Comparison of ENCODE assay signal across 8 mouse cellular contexts in the genomic region with DNA sequence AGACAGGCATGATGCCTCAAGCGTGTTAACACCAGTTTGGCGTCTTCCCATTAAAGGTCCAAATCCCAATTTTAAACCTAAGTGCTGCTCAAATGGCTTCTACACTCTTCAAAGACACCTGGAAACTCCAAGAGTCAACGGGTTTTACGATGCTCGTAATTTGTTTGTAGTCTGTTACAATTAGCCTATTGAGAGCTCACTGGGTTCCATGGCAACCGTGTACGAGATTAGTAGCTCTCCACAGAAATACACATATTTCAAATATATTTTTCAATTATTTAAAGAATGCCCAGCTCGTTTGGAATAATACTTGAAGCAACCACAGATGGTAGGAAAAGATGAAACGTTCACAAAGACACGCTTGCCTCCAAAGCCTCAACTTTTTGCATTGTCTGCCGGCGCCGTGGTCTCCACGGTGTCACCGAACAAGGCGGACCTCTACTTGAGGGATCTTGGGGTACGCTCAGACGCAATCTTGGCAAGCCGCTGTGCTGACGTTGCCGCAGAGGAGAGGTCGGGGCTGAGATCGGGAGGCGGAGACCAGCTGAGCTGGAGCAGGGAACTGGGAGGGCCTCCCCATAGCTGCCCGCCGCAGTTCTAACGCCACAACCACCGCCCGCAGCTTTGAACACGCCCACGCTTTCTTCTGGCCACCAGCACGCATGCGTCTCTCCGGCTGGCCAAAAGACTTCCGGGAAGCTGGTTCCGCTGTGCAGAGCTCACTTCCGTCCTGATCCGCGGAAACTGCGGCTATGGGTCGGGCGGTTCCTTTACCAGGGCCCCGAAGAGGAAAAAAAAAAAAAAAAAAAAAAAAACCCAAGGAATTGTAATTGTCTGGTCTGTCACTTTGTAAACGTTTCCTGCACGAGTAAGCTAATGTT. TPM values are rescaled to one million over a fixed set of nuclear protein-coding genes. Genes with fewer than 3 reads are reported as not detected.
DNase-seq lines count a peak whose midpoint lies in the region; ATAC-seq and TF ChIP-seq lines count a peak whose summit lies in the region.

No protein-coding gene starts in this region.

- H3K4me2 ChIP-seq in forebrain, postnatal 0 days (ENCODE audit: low read depth), result peak overlapping the region; percentile 72
- peak overlapping the region; percentile 64 for H3K4me2 ChIP-seq in lung, embryonic 15.5 days

- H3K27me3 ChIP-seq in MEL (ENCODE audit: control insufficient read depth in 1 of 2, insufficient read depth in 2 of 2, low read length in 2 of 2), result peaks cover 0 to 1% of the 10 kb centered on the region in 2 experiments; a peak in 2 of 4 replicates
- H3K27me3 ChIP-seq in cerebellum, adult 2 months (ENCODE audit: control insufficient read depth, insufficient read depth, low read length), result no peaks in the 10 kb centered on the region
- no peaks in the 10 kb centered on the region for H3K27me3 ChIP-seq in forebrain, postnatal 0 days (ENCODE audit: insufficient read depth, low read length)
- H3K27me3 ChIP-seq in lung, embryonic 15.5 days, result no peaks in the 10 kb centered on the region

- H3K79me2 ChIP-seq in MEL (ENCODE audit: control insufficient read depth, insufficient read depth, low read length, poor library complexity), result peaks cover 35% of the 10 kb centered on the region

- peak; percentile 98 for DNase-seq in MEL (ENCODE audit: low read depth, low spot score)
- peak; percentile 94 to 96 for DNase-seq in cerebellum, adult 2 months
- DNase-seq in forebrain, postnatal 0 days, result peak; percentile 97
- peak; percentile 96 for DNase-seq in heart, postnatal 4 days
- peak; percentile 92 to 95 for DNase-seq in layer of hippocampus, adult 8-10 months (ENCODE audit: low spot score in 2 of 2)
- peak; percentile 94 for DNase-seq in ovary, adult 18-20 months (ENCODE audit: low spot score)
- DNase-seq in thymus, postnatal 0 days (ENCODE audit: low spot score), result peak; percentile 91

- peak overlapping the region; percentile 97 for H3K27ac ChIP-seq in MEL (ENCODE audit: control insufficient read depth, low read depth, low read length)
- H3K27ac ChIP-seq in cerebellum, adult 2 months (ENCODE audit: insufficient read depth, low read length), result peak overlapping the region; percentile 6; the same call in 1 of the 2 replicates
- H3K27ac ChIP-seq in forebrain, postnatal 0 days (ENCODE audit: low read depth, low read length), result peak overlapping the region; percentile 92
- peak overlapping the region; percentile 98 for H3K27ac ChIP-seq in lung, embryonic 15.5 days

- H3K36me3 ChIP-seq in MEL (ENCODE audit: control insufficient read depth in 1 of 2, insufficient read depth in 2 of 2, low read length in 2 of 2), result peaks cover 0 to 16% of the 10 kb centered on the region in 2 experiments; a peak in 2 of 4 replicates
- no peaks in the 10 kb centered on the region for H3K36me3 ChIP-seq in forebrain, postnatal 0 days (ENCODE audit: insufficient read depth)
- no peaks in the 10 kb centered on the region for H3K36me3 ChIP-seq in lung, embryonic 15.5 days

- TF ChIP-seq RAD21 in MEL (IDR thresholded peaks at IDR 0.05; ENCODE audit: low read depth, low read length), result no peak

- peaks cover 0 to 7% of the 10 kb centered on the region in 2 experiments; a peak in 3 of 4 replicates for H3K4me1 ChIP-seq in MEL (ENCODE audit: control insufficient read depth in 1 of 2, insufficient read depth in 2 of 2, low read length in 2 of 2)
- H3K4me1 ChIP-seq in cerebellum, adult 2 months (ENCODE audit: control insufficient read depth, insufficient read depth, low read length), result peaks cover 3% of the 10 kb centered on the region; the same call in 1 of the 2 replicates
- H3K4me1 ChIP-seq in forebrain, postnatal 0 days (ENCODE audit: insufficient read depth), result peaks cover 12% of the 10 kb centered on the region
- peaks cover 22% of the 10 kb centered on the region for H3K4me1 ChIP-seq in lung, embryonic 15.5 days

- TF ChIP-seq POLR2A in MEL (IDR thresholded peaks at IDR 0.05; ENCODE audit: control insufficient read depth in 1 of 2, insufficient read depth in 1 of 2, low read depth in 1 of 2, low read length in 2 of 2, poor library complexity in 1 of 2), result peak; percentile 61 to 73; a peak in 3 of 4 replicates
- peak; percentile 78; the same call in 1 of the 2 replicates for TF ChIP-seq POLR2A in cerebellum, adult 2 months (IDR thresholded peaks at IDR 0.05; ENCODE audit: borderline replicate concordance, insufficient read depth, low read length)

- 1% methylated on average over 45 of the region's 45 CpGs for WGBS in cerebellum, adult 2 months
- 2% methylated on average over 45 of the region's 45 CpGs for WGBS in forebrain, postnatal 0 days
- WGBS in lung, embryonic 15.5 days, result 3% methylated on average over 45 of the region's 45 CpGs

- 0 out of 4 replicates have a peak, but pooled peaks have one; percentile 21 to 22 for TF ChIP-seq EP300 in MEL (IDR thresholded peaks at IDR 0.05; ENCODE audit: low read depth in 1 of 2, low read length in 2 of 2)

- no peaks in the 10 kb centered on the region for H3K9me3 ChIP-seq in MEL (replicated peaks; ENCODE audit: insufficient read depth, low read length)
- H3K9me3 ChIP-seq in forebrain, postnatal 0 days (ENCODE audit: low read length), result no peaks in the 10 kb centered on the region
- H3K9me3 ChIP-seq in lung, embryonic 15.5 days, result no peaks in the 10 kb centered on the region

- TF ChIP-seq CTCF in MEL (IDR thresholded peaks at IDR 0.05 in 2 of 3, conservative IDR thresholded peaks at IDR 0.05 in 1 of 3; ENCODE audit: control insufficient read depth in 1 of 3, insufficient read depth in 1 of 3, low read depth in 2 of 3, low read length in 3 of 3, poor library complexity in 1 of 3, severe bottlenecking in 1 of 3), result no peak
- TF ChIP-seq CTCF in cerebellum, adult 2 months (IDR thresholded peaks at IDR 0.05; ENCODE audit: borderline replicate concordance, insufficient read depth, low read depth, low read length), result no peak
- TF ChIP-seq CTCF in forebrain, postnatal 0 days (IDR thresholded peaks at IDR 0.05; ENCODE audit: low read depth), result no peak

- peak overlapping the region; percentile 87 to 89 for H3K4me3 ChIP-seq in MEL (ENCODE audit: control insufficient read depth in 1 of 2, insufficient read depth in 1 of 2, low read depth in 2 of 2, low read length in 2 of 2)
- H3K4me3 ChIP-seq in cerebellum, adult 2 months (replicated peaks; ENCODE audit: insufficient read depth, low read depth, low read length), result peak overlapping the region; percentile 62
- H3K4me3 ChIP-seq in forebrain, postnatal 0 days (ENCODE audit: low read depth, low read length), result peak overlapping the region; percentile 80
- peak overlapping the region; percentile 97 for H3K4me3 ChIP-seq in lung, embryonic 15.5 days

- peak; percentile 94 for ATAC-seq in forebrain, postnatal 0 days
- ATAC-seq in lung, embryonic 15.5 days (ENCODE audit: borderline replicate concordance, extremely low read depth, low FRiP score, low TSS enrichment), result peak; percentile 95

- peak overlapping the region; percentile 66 for H3K9ac ChIP-seq in MEL (ENCODE audit: control insufficient read depth, low read depth, low read length, poor library complexity, severe bottlenecking)
- H3K9ac ChIP-seq in forebrain, postnatal 0 days, result peak overlapping the region; percentile 77
- H3K9ac ChIP-seq in lung, embryonic 15.5 days, result peak overlapping the region; percentile 47

TF ChIP-seq in MEL, 35 proteins besides CTCF, POLR2A, EP300 and RAD21 (continues in another document):
- TF ChIP-seq HCFC1 (IDR thresholded peaks at IDR 0.05; ENCODE audit: low read depth, low read length) (peak; percentile 88), ETS1 (IDR thresholded peaks at IDR 0.05; ENCODE audit: low read depth, low read length) (peak; percentile 67), MAZ (IDR thresholded peaks at IDR 0.05; ENCODE audit: low read depth, low read length) (no peak), CHD2 (IDR thresholded peaks at IDR 0.05; ENCODE audit: low read length) (no peak), USF1 (IDR thresholded peaks at IDR 0.05; ENCODE audit: low read depth, low read length) (no peak), RCOR1 (IDR thresholded peaks at IDR 0.05; ENCODE audit: low read depth, low read length) (no peak; the same call in 1 of the 2 replicates)

RNA-seq across cellular contexts. Expression of a gene that starts 1.1 kb away (rescaled TPM):
- 66.6 and 74.9 TPM in 2 replicates for total RNA-seq in MEL (2012; rRNA removed)
- polyA plus RNA-seq in MEL (2012; ENCODE audit: insufficient read depth in 1 of 2, insufficient read length in 2 of 2, low read depth in 1 of 2, low replicate concordance in 2 of 2, missing spikeins in 1 of 2), result 10 to 100 TPM in 1 of 2 experiments, not detected in 1; 88.6 TPM
- polyA plus RNA-seq in cerebellum, adult 2 months (2012; rRNA removed), result 100 and 112 TPM in 2 replicates
- total RNA-seq in forebrain, postnatal 0 days (2014; rRNA removed), result 46.9 and 52.7 TPM in 2 replicates
- polyA plus RNA-seq in forebrain, postnatal 0 days (2015; fragmentation: Nextera tagmentation; extraction: Ambion mirVana), result 40.9 and 45.7 TPM in 2 replicates
- 10 to 100 TPM; 49.3 to 51.7 TPM for total RNA-seq in heart, postnatal 4 days (2021)
- 100 to 1,000 TPM in 1 of 4 experiments, 10 to 100 TPM in 3; 79.9 to 103 (median 87.0) TPM for total RNA-seq in layer of hippocampus, adult 8-10 months (2022)
- polyA plus RNA-seq in lung, embryonic 15.5 days (2015; fragmentation: Nextera tagmentation; extraction: Ambion mirVana), result 61.7 and 66.1 TPM in 2 replicates
- 102 and 108 TPM in 2 replicates for polyA plus RNA-seq in thymus, postnatal 0 days (2015; fragmentation: Nextera tagmentation; extraction: Ambion mirVana)

RNA-seq across cellular contexts. Expression of a gene that starts 50.1 kb away (rescaled TPM):
- total RNA-seq in MEL (2012; rRNA removed), result not detected in 2 replicates
- not detected for polyA plus RNA-seq in MEL (2012; ENCODE audit: insufficient read depth in 1 of 2, insufficient read length in 2 of 2, low read depth in 1 of 2, low replicate concordance in 2 of 2, missing spikeins in 1 of 2)
- polyA plus RNA-seq in cerebellum, adult 2 months (2012; rRNA removed), result 0.84 and 1.1 TPM in 2 replicates
- total RNA-seq in forebrain, postnatal 0 days (2014; rRNA removed), result 0.43 and 0.62 TPM in 2 replicates
- 0.55 and 1.0 TPM in 2 replicates for polyA plus RNA-seq in forebrain, postnatal 0 days (2015; fragmentation: Nextera tagmentation; extraction: Ambion mirVana)
- under 1 TPM; 0.56 to 0.76 TPM for total RNA-seq in heart, postnatal 4 days (2021)
- total RNA-seq in layer of hippocampus, adult 8-10 months (2022), result 1 to 10 TPM in 2 of 4 experiments, under 1 TPM in 2; 0.75 to 1.4 (median 1.1) TPM
- polyA plus RNA-seq in lung, embryonic 15.5 days (2015; fragmentation: Nextera tagmentation; extraction: Ambion mirVana), result 1.3 and 1.5 TPM in 2 replicates
- 0.24 and 0.36 TPM in 2 replicates for polyA plus RNA-seq in thymus, postnatal 0 days (2015; fragmentation: Nextera tagmentation; extraction: Ambion mirVana)

RNA-seq across cellular contexts. Expression of a gene that starts 50.2 kb away (rescaled TPM):
- total RNA-seq in MEL (2012; rRNA removed), result not detected in 2 replicates
- not detected for polyA plus RNA-seq in MEL (2012; ENCODE audit: insufficient read depth in 1 of 2, insufficient read length in 2 of 2, low read depth in 1 of 2, low replicate concordance in 2 of 2, missing spikeins in 1 of 2)
- not detected in 2 replicates for polyA plus RNA-seq in cerebellum, adult 2 months (2012; rRNA removed)
- total RNA-seq in forebrain, postnatal 0 days (2014; rRNA removed), result not detected in 2 replicates
- not detected in 2 replicates for polyA plus RNA-seq in forebrain, postnatal 0 days (2015; fragmentation: Nextera tagmentation; extraction: Ambion mirVana)
- not detected for total RNA-seq in heart, postnatal 4 days (2021)
- not detected for total RNA-seq in layer of hippocampus, adult 8-10 months (2022)
- polyA plus RNA-seq in lung, embryonic 15.5 days (2015; fragmentation: Nextera tagmentation; extraction: Ambion mirVana), result not detected in 2 replicates
- polyA plus RNA-seq in thymus, postnatal 0 days (2015; fragmentation: Nextera tagmentation; extraction: Ambion mirVana), result not detected in 2 replicates

Comparison
In these comparisons a context has a peak if more than half of its experiments do, and no peak if none do; other contexts are left out.
1. Peak in every context shown above with its lines: DNase-seq, ATAC-seq, H3K4me3 ChIP-seq and H3K27ac ChIP-seq.
2. H3K27ac ChIP-seq: peak in every context shown above with its lines; median percentile 98 in lung, embryonic 15.5 days; 97 in MEL; 92 in forebrain, postnatal 0 days; 6 in cerebellum, adult 2 months.